Mouse (Mus musculus) CH12.LX (cell line): ENCODE results near the gene Sept10. TPM values are rescaled to one million over a fixed set of nuclear protein-coding genes. Genes with fewer than 3 reads are reported as not detected.

Experiments
- DNase-seq: peaks from one replicate; pipeline ENCODE4 v3.0.0-alpha.2; 2013; ENCODE audit errors: extremely low read depth
- H3K27ac ChIP-seq: 2 replicates; pipeline ENCODE4 v1.5.1; 2012; ENCODE audit warnings: low read depth, mild to moderate bottlenecking, control low read depth, moderate library complexity; ENCODE audit not compliant: insufficient read depth
- H3K27me3 ChIP-seq: replicated peaks from 2 replicates; pipeline ENCODE3; 2012; ENCODE audit warnings: inconsistent platforms
- H3K36me3 ChIP-seq, 2 experiments: replicated peaks in 1 of 2; 2 replicates each; pipeline versions ENCODE3 to v1.6.1; 2012; ENCODE audit warnings: inconsistent platforms in 1 of 2, low read length in 1 of 2, mild to moderate bottlenecking in 1 of 2, mixed read lengths in 1 of 2, moderate library complexity in 1 of 2; ENCODE audit not compliant: control insufficient read depth in 1 of 2, insufficient read depth in 1 of 2
- H3K4me1 ChIP-seq, 2 experiments: 2 replicates each; pipeline ENCODE4 v1.6.1; 2012; ENCODE audit warnings: inconsistent platforms in 1 of 2, moderate library complexity in 1 of 2; ENCODE audit not compliant: insufficient read depth in 2 of 2, control insufficient read depth in 1 of 2
- H3K4me2 ChIP-seq: 2 replicates; pipeline ENCODE4 v1.6.1; 2012; ENCODE audit warnings: low read depth, mild to moderate bottlenecking, control low read depth; ENCODE audit not compliant: poor library complexity, insufficient read depth, severe bottlenecking
- H3K4me3 ChIP-seq, 3 experiments: fragments of 150-350 bp in 1 of 3; sonication (generic) in 1 of 3; replicated peaks in 1 of 3; 2 replicates each; pipeline versions ENCODE3 to v1.5.1; 2011 to 2012; ENCODE audit warnings: low read depth in 2 of 3, low read length in 2 of 3, mild to moderate bottlenecking in 2 of 3, moderate library complexity in 2 of 3, control low read depth in 1 of 3, improper control_type of control experiment in 1 of 3, inconsistent platforms in 1 of 3, mixed read lengths in 1 of 3; ENCODE audit not compliant: poor library complexity in 1 of 3
- H3K79me2 ChIP-seq: replicated peaks from 2 replicates; pipeline ENCODE4 v1.6.1; 2012; ENCODE audit warnings: mild to moderate bottlenecking, moderate library complexity; ENCODE audit not compliant: control insufficient read depth, poor library complexity, insufficient read depth, severe bottlenecking; ENCODE audit errors: extremely low read depth
- H3K9ac ChIP-seq: 2 replicates; pipeline ENCODE4 v1.6.1; 2012; ENCODE audit warnings: low read depth, mild to moderate bottlenecking, control low read depth, moderate library complexity; ENCODE audit not compliant: insufficient read depth
- H3K9me3 ChIP-seq: replicated peaks from 2 replicates; pipeline ENCODE3; 2012; ENCODE audit warnings: low read length, inconsistent platforms, mixed read lengths
- CHD1 ChIP-seq: IDR thresholded peaks from 2 replicates; pipeline ENCODE4 v1.6.1; 2012; ENCODE audit warnings: low read depth, low read length, improper control_type of control experiment, inconsistent platforms
- CTCF ChIP-seq, 2 experiments: IDR thresholded peaks in 1 of 2; conservative IDR thresholded peaks in 1 of 2; 2 replicates each; pipeline ENCODE4 v1.5.1; 2011 to 2012; ENCODE audit warnings: low read depth in 2 of 2, low read length in 2 of 2, improper control_type of control experiment in 1 of 2, inconsistent platforms in 1 of 2, mild to moderate bottlenecking in 1 of 2, moderate library complexity in 1 of 2
- GABPA ChIP-seq: IDR thresholded peaks from 2 replicates; pipeline ENCODE4 v1.6.1; 2012; ENCODE audit warnings: low read depth, low read length, improper control_type of control experiment, inconsistent platforms; ENCODE audit not compliant: insufficient replicate concordance
- IRF4 ChIP-seq: IDR thresholded peaks from 2 replicates; pipeline ENCODE4 v1.6.1; 2014; ENCODE audit warnings: low read depth, mild to moderate bottlenecking, inconsistent platforms, low read length, improper control_type of control experiment
- KAT2A ChIP-seq: IDR thresholded peaks from 2 replicates; pipeline ENCODE4 v1.6.1; 2012; ENCODE audit warnings: low read length, improper control_type of control experiment, inconsistent platforms; ENCODE audit not compliant: insufficient replicate concordance
- MAFK ChIP-seq: IDR thresholded peaks from 2 replicates; pipeline ENCODE4 v1.6.1; 2011; ENCODE audit warnings: low read length, improper control_type of control experiment; ENCODE audit not compliant: insufficient replicate concordance
- MAZ ChIP-seq: IDR thresholded peaks from 2 replicates; pipeline ENCODE4 v1.6.1; 2012; ENCODE audit warnings: low read depth, mild to moderate bottlenecking, inconsistent platforms, low read length, improper control_type of control experiment, moderate library complexity
- MYC ChIP-seq: IDR thresholded peaks from 2 replicates; pipeline ENCODE4 v1.6.1; 2011; ENCODE audit warnings: low read depth, mild to moderate bottlenecking, improper control_type of control experiment, low read length
- SIN3A ChIP-seq: IDR thresholded peaks from 2 replicates; pipeline ENCODE4 v1.6.1; 2012; ENCODE audit warnings: low read length, improper control_type of control experiment, inconsistent platforms
- SMC3 ChIP-seq: IDR thresholded peaks from 2 replicates; pipeline ENCODE4 v1.6.1; 2011; ENCODE audit warnings: low read depth, low read length, improper control_type of control experiment
- TCF12 ChIP-seq: IDR thresholded peaks from 2 replicates; pipeline ENCODE4 v1.6.1; 2014; ENCODE audit warnings: low read depth, mild to moderate bottlenecking, inconsistent platforms, low read length, improper control_type of control experiment
- UBTF ChIP-seq: IDR thresholded peaks from 2 replicates; pipeline ENCODE4 v1.6.1; 2012; ENCODE audit warnings: low read depth, mild to moderate bottlenecking, inconsistent platforms, low read length, improper control_type of control experiment, moderate library complexity
- USF2 ChIP-seq: conservative IDR thresholded peaks from 2 replicates; pipeline ENCODE4 v1.6.1; 2011; ENCODE audit warnings: low read depth, low read length, improper control_type of control experiment
- ZKSCAN1 ChIP-seq: IDR thresholded peaks from 2 replicates; pipeline ENCODE4 v1.6.1; 2012; ENCODE audit warnings: low read depth, inconsistent platforms, low read length, improper control_type of control experiment, borderline replicate concordance
- ZNF384 ChIP-seq: IDR thresholded peaks from 2 replicates; pipeline ENCODE4 v1.6.1; 2012; ENCODE audit warnings: low read depth, low read length, improper control_type of control experiment, inconsistent platforms
- dilution Hi-C: fragments of 300-500 bp; cut with MboI; formaldehyde crosslinking; loops from 2 replicates; pipeline ENCODE4 v1.14.3; 2020; ENCODE audit warnings: low sequenced_read_pairs; ENCODE audit not compliant: extremely low pct_unique_long_range_greater_than_20kb, extremely low pct_ligation_motif_present
- in situ Hi-C: fragments of 300-500 bp; cut with MboI; formaldehyde crosslinking; loops from 3 replicates; pipeline ENCODE4 v1.14.3; 2019; ENCODE audit warnings: low sequenced_read_pairs, low pct_ligation_motif_present, low pct_unique_long_range_greater_than_20kb, mixed read lengths
- polyA plus RNA-seq: library from polyadenylated mRNA; unstranded; fragments of >175 nt; gene quantifications from 2 replicates; pipeline ENCODE4 v1.2.1, GENCODE M21; 2012; ENCODE audit warnings: low read depth; ENCODE audit not compliant: insufficient read length
- total RNA-seq, 2 experiments: library from RNA; depleted of rRNA; stranded (reverse); fragments of 300-350 nt in 1 of 2; fragments of >200 nt in 1 of 2; gene quantifications; 2 replicates each; pipeline ENCODE4 v1.2.3; 2012 to 2014

Sept10 gene
- total and polyA plus RNA-seq, 3 experiments = 6.9 to 13.1 (median 10.3) TPM

GRCm38 (mm10) chr10:59222271-59223101 lies 839 bp upstream of the Sept10 start:
- peak overlapping the region; percentile 69 to 91 (median 76) for H3K4me3 ChIP-seq
- H3K27ac ChIP-seq = peak overlapping the region; percentile 74
- H3K27me3 ChIP-seq = no peaks in the 10 kb centered on the region
- peaks cover 0 to 11% of the 10 kb centered on the region in 2 experiments for H3K36me3 ChIP-seq
- peak; percentile 91; the same call in 1 of the 2 replicates for TF ChIP-seq CHD1
- TF ChIP-seq UBTF = peak; percentile 79
- TF ChIP-seq TCF12 = 0 out of 2 replicates have a peak, but pooled peaks have one; percentile 12
- TF ChIP-seq MAZ = no peak
- TF ChIP-seq SIN3A = peak; percentile 44
- H3K9ac ChIP-seq = peak overlapping the region; percentile 85
- peaks cover 35% of the 10 kb centered on the region for H3K79me2 ChIP-seq
- DNase-seq = peak; percentile 57
- dilution Hi-C loops (no loop called here), in situ Hi-C loops (loop anchor here (10.0 kb wide), 1 partner anchor 62 kb away; no protein-coding TSS in a partner anchor)
- peaks cover 3 to 21% of the 10 kb centered on the region in 2 experiments for H3K4me1 ChIP-seq
- H3K9me3 ChIP-seq = no peaks in the 10 kb centered on the region
- peak overlapping the region; percentile 69 for H3K4me2 ChIP-seq

GRCm38 (mm10) chr10:59220824-59221472 lies 699 bp downstream of the Sept10 start:
- no peaks in the 10 kb centered on the region for H3K27me3 ChIP-seq

More at GRCm38 (mm10) chr10:59220824-59221472, 699 bp downstream of the Sept10 start:
- Histone ChIP-seq H3K36me3 (peaks cover 0 to 7% of the 10 kb centered on the region in 2 experiments), H3K9me3 (no peaks in the 10 kb centered on the region), H3K9ac (peak overlapping the region; percentile 92), H3K4me1 (peaks cover 0 to 5% of the 10 kb centered on the region in 2 experiments; a peak in 1 of 4 replicates), H3K4me3 (peak overlapping the region; percentile 76 to 91 (median 77)), H3K4me2 (peak overlapping the region; percentile 74), H3K79me2 (peaks cover 29% of the 10 kb centered on the region), H3K27ac (peak overlapping the region; percentile 48; the same call in 1 of the 2 replicates)
- TF ChIP-seq USF2 (no peak), KAT2A (no peak), ZNF384 (peak; percentile 69), ZKSCAN1 (no peak), GABPA (no peak), CTCF (conservative IDR thresholded peaks at IDR 0.05 in 1 of 2, IDR thresholded peaks at IDR 0.05 in 1 of 2; ENCODE audit: low read depth in 2 of 2, low read length in 2 of 2) (no peak), MAFK (no peak), MYC (no peak; the same call in 1 of the 2 replicates), SIN3A (peak; percentile 20; the same call in 1 of the 2 replicates), IRF4 (no peak), SMC3 (no peak)
- in situ Hi-C loops (loop anchor here (10.0 kb wide), 1 partner anchor 64 kb away; no protein-coding TSS in a partner anchor), dilution Hi-C loops (no loop called here)
- DNase-seq = no peak
